Mouse (Mus musculus) layer of hippocampus, adult 18-20 months (tissue): Measurements from ENCODE around the gene Ttc38. TPM values are rescaled to one million over a fixed set of nuclear protein-coding genes. Genes with fewer than 3 reads are reported as not detected.
"Not testable (repeated sequence)": the region's sequence is repeated elsewhere in the genome, so short reads cannot be mapped to it uniquely, and the experiment has no call there.

Experiments used
- DNase-seq, 2 experiments: peaks; one replicate each; pipeline ENCODE4 v3.0.0; 2022; ENCODE audit warnings: low spot score in 2 of 2
- total RNA-seq, 2 experiments: library from RNA; stranded (reverse); gene quantifications; 2 replicates each; pipeline ENCODE4 v1.2.3; 2021

Gene Ttc38
- total RNA-seq, 2 experiments from 2014 or later: 5.0 to 6.7 TPM

DNA sequence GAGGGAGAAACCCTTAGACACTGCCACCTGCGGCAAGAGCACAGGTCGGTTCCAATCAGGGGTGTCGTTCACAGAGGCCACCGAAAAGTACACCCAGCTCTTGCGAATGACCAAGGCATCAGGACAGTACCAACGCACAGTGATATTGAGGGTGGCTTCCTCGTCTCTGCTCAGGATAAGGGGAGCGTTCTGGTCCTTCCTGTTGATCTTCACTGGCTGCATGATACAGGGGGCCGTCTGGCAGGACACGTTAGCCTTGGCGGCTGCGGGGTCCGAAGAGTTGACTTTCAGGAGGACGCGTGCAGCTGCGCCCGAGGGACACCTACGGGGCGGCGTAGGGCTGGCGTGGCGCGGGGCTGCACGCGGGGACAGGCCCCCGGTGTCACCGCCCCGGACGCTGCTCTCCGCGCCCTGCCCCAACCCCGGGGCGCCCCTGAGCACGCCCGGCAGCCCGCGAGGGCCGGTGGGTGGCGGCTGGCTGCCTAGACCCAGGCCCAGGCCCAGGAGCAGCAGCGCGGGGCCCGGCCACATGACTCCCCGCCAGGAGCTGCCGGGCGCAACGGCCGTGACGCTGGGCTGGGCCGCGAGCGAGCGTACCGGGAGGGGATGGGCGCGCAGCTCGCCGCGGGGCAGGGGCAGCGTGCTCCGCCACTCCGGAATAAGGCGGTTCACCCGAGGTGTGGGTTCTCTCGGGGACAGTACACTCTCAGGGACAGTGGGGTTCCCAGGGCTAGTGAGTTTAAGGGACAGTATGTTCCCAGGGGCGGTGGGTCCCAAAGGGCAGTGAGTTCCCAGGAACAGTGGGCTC lies 10.7 kb upstream of the Ttc38 start, which contains the start of gene Pkdrej:
TSS of gene Pkdrej (minus strand) at position 532 of the 808 bp plus-strand sequence.
- no peak for DNase-seq

DNA sequence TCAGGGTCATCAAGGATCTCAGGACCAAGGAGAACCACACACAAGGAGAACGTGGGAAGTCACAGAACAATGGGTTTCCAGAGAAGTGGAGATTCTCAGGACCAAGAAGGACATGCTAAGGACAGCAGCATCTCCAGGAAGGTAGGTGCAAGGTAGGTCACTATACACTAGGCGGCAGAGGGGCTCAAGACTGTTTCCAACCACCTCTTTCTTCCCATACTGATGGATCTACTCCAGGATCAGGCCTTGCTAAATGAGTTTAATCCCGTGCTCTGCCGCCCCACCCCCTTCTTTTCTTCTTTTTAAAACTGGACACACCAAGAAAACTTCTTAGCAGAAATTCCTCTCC lies 10.1 kb upstream of the Ttc38 start:
- no peak for DNase-seq

DNA sequence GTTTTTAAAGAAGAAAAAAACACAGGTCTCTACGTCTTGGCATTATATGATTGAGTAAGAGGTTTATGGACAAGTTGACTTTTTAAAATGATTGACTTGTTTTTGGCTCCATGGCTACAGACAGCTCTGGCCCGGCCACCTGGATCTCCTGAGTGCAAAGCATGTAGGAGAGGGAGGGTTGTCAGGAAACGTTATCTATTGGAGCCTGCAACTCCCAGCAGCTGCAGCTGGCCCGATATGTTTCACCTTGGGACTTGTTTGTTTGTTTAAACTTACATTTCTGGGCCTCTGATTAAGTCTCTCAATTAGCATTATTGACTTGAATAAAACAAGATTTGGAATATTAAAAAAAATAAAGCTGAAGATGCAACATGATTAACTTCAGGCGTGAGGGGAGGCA lies 5.4 kb upstream of the Ttc38 start:
- DNase-seq: no peak

DNA sequence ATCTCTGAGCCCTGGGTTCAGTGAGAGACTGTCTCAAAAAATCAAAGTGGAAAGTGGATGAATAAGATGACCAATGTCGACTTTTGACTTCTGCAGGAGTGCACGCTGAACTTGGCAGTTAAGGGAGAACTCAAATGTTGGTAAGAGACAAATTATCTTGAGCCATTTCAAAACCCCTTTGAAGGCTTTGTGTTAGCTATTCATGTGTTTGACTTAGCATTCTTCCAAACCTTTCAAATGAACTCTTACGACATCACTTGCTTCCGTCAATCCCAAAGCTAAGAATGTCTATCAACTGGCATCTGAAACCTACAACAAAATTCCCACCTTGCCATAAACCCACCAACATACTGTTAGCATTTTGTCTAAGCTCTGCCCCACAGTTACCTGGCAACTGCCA lies 4.0 kb upstream of the Ttc38 start:
- DNase-seq: no peak

DNA sequence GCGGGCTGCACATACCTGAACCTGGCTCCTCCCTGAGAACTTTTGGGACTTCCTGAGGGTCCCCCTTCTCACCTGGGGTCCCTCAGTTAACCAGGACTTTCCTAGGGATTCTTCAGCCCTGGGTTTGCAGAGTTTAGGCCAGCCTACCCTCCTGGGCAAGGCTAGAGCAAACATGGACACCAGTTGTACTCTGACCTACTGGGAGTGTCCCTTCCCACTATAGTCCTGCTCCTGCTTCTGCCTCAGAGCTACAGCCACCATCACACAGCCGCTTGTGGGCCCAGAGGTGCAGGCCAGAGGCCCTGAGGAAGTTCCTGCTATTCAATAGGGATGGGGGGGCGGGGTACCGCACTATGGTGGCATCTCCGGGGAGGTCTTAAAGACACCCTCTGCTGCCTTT lies 2.6 kb upstream of the Ttc38 start:
- no peak for DNase-seq

DNA sequence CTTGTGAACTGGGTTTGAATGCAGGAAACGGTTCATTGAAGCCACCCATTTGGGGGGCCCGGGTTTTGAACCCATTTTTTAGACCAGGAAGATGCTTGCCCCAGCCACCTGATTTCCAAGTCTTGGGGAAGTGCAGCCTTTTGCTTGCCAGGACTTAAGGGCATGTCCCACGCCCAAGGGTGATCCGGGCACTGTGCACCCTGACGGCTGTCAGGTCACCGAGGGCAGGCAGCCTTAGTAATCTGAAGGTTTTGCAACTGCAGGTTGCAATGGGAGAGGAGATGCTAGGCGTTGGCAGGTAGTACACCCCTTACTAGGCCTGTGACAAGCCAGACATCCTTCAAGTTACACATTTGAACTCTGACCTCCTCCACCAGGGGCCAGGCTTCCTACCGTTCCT lies 493 bp downstream of the Ttc38 start:
- no peak for DNase-seq

DNA sequence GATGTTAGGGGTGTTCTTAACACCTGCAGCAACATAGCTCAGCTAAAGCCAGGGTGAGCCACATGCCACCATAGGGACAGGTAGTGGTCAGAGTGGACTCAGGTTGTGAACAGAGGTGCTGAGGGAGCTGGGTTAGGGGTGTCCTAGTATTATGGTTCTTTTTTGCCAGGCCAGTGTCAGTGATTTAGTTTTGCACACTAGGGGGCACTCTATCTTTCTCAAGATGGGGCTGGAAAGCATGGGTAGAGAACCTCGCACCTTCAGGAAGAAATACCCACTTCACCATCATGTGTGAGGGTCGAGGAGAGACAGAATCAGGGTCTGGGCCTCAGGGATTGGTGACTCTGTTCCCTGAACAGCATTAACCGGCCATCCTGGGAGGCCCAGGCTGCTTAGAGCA lies 3.2 kb downstream of the Ttc38 start:
- DNase-seq: no peak

DNA sequence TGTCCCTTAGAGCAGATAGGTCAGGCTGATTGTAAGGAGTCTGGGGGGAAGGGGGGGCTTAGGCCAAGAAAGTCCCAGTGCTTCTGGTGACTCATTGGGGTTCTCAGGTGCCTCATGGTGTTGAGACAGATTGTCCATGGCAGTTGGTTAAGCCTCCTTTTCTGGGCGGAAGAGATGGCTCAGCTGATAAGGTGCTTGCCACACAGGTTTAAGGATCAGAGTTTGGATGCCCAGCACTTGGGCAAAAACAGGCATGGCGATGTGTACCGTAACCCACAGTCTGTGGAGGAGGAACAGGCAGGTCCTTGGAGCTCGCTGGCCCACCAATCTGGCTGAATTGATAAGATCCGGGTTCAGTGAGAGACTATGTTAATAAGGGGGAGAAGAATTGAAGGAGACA lies 4.8 kb downstream of the Ttc38 start:
- no peak for DNase-seq

DNA sequence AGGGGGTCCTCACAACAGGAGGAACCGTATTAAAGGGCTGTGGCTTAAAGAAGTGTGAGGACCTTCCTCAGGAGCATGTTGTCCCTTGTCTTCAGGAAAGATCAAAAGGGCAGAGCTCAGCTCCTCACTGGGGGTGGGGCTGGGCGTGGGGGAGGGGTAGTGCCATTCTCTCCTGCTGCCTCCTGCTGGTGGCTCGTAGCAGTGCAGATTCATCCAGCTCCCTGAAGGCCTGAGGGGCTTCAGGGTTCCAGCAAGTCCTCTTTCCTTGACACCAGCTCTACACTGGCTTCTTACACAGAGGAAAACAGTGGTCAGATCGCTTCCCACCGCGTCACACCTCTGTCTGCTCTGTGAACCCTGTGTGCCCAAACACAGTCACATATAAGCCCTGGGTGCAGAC lies 8.9 kb downstream of the Ttc38 start:
- DNase-seq: no peak

DNA sequence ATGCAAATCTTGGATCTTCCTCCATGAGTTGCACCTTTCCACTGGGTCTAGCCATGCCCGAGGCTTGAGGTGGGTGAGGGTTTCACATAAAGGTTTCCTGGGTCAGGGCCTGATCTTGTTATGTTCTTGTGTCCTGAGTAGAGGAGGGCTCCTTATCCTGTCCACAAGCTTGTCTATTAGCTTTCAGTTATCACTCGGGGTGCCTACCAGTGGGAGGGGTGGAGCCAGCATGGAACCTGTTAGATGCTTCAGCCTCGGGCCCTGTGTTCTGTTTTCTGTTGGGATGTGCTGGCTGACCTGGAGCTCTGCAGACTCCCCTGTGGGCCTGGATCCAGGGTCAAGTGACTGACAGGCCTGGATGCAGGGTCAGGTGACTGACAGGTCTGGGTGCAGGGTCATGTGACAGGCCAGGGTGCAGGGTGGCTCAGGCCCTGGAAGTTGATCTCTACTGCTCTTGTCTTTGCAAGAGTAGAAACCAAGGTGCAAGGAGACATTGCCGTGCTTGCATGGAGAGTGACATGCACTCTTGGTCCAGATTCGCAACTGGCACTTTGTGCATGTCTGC lies 9.8 kb downstream of the Ttc38 start:
- DNase-seq: no peak

DNA sequence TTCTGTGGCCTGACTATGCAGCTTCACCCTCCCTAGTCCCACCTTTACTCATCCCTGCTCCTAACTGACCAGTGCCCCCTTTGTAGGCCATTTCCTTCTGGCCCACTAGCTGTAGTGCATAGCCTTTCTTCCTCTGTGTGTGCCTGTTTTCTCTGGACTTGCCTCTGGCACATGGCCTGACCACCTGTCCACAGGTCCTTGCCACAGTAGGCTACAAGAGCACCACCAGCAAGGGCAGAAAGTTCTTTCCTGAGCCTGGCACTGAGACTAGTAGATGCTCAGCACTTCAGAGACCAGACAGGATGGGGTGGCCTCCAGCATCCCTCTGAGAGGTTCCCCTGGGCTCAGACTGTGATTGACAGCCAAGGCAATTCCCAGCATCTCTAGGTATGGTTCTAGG lies 13.0 kb downstream of the Ttc38 start:
- no peak for DNase-seq

DNA sequence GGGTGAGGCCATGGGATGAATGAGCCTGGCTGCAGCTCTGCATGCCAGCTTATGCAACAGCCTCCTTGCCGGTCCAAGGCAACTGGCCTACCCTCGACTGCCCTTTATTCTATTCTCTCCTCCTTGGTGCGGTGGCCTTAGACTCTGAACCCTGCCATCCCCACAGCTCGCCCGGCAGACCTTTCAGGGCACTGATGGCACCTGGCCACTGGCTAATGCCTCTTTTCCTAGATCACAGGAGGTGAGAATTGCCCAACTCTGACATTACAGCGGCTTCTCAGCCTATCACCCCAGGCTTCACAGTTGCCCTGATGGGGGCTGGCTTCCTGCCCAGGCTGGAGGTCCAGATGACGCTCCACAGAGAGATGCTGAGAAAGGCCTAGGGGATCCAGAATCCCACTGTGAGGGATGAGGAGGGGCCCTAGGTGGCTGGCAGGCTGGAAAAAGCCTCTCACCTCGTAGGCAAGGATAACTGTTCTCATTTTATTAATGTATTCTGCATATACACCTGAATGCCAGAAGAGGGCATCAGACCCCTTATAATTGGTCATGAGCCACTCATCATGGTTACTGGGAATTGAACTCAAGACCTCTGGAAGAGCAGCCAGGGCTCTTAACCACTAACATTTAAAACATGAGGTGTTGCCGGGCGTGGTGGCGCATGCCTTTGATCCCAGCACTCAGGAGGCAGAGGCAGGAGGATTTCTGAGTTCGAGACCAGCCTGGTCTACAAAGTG lies 19.7 kb downstream of the Ttc38 start:
- no peak for DNase-seq

DNA sequence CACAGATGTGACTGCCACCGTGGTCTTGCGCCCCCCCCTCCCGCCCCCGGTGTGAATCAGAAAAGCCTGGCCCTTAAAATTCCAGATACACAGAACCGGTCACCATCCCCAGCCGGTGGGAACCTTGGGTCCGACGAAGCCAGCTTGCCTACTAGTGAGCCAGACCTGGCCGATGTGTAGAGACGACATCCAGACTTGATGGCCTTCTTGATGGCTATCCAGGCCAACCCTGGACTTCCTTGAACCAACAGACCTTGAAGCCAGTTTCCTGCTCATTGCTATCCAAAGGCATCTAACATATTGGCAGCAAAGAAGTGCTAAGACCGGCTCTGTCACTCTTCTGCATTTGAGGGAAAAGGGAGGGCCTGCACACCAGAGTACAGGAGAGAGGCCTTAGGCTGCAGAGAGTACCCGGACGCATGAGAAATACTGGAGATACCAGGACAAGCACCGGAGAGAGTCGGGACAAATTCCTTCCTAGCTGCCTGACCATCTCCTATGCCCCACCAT lies 26.9 kb downstream of the Ttc38 start:
- no peak for DNase-seq

DNA sequence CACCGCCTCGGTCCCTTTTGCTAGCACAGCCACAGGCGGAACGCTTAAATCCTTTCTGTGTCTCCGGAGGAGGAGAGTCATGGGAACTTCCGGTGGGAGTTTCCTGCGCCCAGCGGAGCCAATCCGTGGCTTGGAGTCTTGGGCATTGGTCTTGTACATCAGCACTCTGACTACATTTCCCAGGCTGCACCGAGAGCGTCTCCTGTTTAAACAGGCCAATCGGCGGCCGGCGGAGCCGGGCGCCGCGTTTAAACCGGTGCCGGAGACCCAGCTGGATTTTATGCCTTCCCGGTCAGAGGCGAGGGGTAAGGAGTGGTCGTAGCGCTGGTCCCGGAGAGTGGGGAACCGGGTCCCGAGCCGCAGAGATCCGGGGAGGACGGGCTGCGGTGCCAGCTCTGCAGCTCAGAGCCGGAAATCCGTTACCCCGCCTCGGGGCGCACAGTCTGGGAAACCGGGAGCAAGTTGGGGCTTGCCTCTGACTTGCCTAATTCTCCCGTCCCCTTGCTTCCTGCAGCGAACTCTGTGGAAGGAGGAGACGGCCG lies 27.5 kb downstream of the Ttc38 start, which contains the start of gene Gtse1:
TSS of gene Gtse1 (plus strand) at position 256 of the 542 bp plus-strand sequence.
- DNase-seq: peak; percentile 94 to 97

DNA sequence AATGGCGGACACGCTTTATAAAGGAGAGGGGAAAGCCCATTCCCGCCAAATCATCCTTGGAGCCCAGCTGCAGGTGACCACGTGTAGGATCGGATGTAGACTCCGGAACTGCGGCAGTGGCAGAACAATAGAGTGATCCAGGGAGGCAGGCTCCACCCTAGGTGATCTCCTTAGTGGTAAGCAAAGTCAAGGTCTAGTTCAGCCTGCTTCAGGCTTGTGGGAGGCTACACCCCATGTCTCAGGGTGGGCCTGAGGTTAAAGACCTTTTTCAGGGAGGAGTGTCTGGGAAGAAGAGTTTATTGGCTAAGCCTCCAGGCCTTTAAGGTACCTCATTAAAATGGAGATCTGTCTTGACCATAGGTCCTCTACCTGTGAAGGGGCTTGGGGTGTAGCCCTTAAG lies 33.8 kb downstream of the Ttc38 start:
- not testable (repeated sequence) for DNase-seq

DNA sequence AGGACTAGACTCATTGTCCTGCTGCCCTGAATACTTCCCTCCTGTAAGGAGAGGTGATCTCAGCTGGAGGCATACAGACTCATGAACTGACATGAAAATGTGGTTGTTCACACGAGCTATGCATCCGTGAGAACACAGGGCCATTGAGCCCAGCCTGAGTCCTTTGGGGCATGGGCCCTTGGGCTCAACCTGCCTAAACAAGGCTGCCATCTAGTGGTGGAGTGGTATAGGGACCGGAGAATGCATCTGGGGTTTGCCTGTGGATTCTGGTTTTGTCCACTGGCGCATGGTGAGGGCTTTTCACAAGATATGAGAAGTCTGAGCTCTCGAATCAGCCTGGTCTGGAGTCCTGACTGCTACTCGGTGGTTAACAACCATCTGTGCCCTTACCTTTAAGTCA lies 35.6 kb downstream of the Ttc38 start:
- DNase-seq: peak; percentile 67 to 88

DNA sequence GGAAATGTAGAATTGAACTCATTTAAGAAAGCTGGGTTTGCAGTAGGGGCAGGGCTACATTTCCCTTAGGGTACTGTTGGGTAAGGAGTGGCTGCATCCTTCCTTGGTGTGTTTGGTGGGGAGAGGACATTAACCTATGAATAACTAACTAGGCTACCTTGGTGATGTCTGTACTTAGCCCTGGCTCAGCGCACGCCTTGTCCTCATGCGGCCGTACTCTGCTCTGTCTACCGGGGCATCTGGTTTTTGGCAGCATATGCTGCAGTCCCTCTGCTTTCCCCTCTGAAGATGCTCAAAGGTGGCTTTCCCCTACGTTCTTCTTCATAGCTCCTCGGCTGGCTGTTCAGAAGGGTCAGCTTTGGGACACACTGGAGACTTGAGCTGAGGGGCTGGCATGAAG lies 45.2 kb downstream of the Ttc38 start:
- DNase-seq: no peak

DNA sequence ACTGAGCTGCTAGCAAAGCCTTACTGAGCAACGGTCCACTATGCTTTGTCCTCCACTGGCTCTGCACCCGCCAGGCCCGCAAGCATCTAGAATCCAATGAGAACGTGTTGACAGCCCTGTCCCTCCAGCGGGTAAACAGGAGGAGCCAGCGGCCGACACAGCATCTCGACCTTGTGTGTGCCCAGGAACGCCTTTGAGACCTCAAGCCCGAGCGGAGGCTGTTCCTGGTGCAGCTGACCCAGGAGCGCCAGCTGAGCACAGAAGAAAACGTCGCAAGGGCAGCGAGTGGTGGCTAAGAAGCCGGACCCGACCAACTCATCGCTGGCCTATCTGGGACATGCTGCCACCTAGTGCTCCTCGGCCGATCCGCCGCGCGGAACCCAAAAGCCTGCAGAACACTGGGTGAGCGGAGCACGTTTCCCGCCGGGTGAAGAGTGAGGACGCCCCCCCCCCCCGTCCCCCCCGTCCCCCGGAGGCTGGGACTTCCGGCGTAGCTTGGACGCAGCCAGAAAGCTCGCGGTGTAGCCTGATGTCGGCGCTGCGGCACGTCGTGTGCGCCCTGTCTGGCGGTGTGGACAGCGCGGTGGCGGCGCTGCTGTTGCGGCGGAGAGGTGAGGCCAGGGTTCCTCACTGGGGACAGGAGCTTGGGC lies 46.9 kb downstream of the Ttc38 start, which contains the start of gene Trmu:
TSS of gene Trmu (plus strand) at position 465 of the 650 bp plus-strand sequence.
- DNase-seq: peak; percentile 87 to 94

DNA sequence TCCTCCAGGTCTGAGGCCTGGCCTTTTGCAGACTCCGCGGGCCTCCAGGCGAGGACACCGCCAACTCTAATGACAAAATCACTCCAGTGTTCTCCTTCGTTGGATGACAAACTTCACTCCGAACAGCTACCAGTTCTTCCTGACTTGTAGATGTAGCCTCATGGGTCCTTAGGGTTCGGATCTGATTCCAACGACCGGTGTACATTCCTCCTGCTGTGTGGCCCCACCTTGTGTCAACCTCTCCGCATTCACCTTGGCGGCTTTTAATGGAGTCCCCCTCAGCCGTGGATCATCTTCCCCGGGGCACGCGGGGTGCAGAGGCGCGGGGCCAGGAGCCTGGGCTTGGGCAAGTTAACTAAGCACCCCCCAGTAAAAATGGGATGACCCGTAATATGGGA lies 47.4 kb downstream of the Ttc38 start:
- no peak for DNase-seq

DNA sequence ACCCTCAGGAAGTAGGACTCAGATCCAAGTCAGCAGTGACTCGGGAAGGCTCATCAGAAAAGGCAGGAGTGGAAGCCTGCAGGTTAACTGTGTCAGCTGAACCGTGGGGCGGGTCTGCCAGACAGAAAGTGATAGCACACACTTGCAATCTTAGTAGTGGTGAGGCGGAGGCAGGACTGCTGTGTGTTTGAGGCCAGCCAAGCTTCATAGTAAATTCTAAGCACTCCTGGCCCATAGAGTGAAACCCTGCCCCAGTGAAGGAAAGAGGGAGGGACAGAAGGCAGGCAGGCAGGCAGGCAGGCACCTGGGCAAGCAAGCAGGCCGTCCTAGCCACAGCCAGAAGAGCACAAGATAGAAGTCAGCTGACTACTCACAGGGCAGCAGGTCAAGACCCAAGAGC lies 53.5 kb downstream of the Ttc38 start:
- DNase-seq: no peak

DNA sequence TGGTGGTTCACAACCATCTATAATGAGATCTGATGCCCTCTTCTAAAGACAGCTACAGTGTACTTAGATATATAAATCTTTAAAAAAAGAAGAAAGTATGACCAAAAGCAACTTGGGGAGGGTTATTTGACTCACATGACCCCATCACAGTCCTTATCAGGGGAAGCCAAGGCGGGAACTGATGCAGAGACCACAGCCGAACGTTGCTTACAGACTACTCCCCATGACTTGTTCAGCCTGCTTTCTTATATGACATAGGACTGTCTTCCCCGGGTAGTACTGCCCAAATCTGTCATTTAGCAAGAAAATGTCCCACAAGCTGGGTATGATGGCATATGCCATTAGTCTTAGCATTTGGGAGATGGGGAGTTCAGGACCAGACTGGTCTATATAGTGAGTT lies 57.1 kb downstream of the Ttc38 start:
- no peak for DNase-seq
